Mouse (Mus musculus): ENCODE measurements around the gene Brpf3. TPM values are rescaled to one million over a fixed set of nuclear protein-coding genes. Genes with fewer than 3 reads are reported as not detected.

The Brpf3 gene
- total and polyA plus RNA-seq, 3 experiments: 3.4 to 87.3 (median 30.9) TPM

DNA sequence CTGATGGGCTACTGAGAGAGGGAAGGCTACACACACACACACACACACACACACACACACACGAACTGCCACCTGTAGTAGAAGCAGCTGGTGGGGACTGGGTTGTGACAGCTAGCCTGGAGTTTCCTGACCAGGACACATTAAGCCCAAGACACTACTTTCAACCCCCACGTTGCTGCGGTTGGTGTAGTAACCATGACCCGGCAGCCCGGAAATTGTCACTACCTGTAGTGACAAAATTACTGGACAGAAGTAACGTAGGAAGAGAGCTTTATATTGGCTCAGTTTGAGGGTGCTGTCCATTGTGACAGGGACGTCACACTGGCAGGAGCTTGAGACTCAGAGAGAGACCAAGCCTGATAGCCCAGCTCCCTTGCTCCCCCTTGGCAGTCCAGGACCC is 71.4 kb downstream of the Brpf3 start:
- no peak for ATAC-seq (ENCODE audit: extremely low read depth, insufficient number of reproducible peaks, low FRiP score, poor library complexity, severe bottlenecking)
- DNase-seq (ENCODE audit: low spot score): no peak
- H3K4me3 ChIP-seq (ENCODE audit: low read depth, low read length): no peak overlapping the region
- no peaks in the 10 kb centered on the region for H3K9me3 ChIP-seq (replicated peaks)
- H3K27me3 ChIP-seq (ENCODE audit: insufficient read depth, low read length): peaks cover 29% of the 10 kb centered on the region
- no peaks in the 10 kb centered on the region for H3K36me3 ChIP-seq (replicated peaks)
- TF ChIP-seq POLR2AphosphoS5 (IDR thresholded peaks at IDR 0.05; ENCODE audit: insufficient replicate concordance, low read depth, low read length): no peak
- TF ChIP-seq TAL1 (conservative IDR thresholded peaks at IDR 0.05; ENCODE audit: low read depth, low read length): no peak
- no peak for TF ChIP-seq CTCF (IDR thresholded peaks at IDR 0.05; ENCODE audit: low read depth, low read length)
- no peak for TF ChIP-seq GATA1 (IDR thresholded peaks at IDR 0.05; ENCODE audit: borderline replicate concordance, low read length)
- no peak for TF ChIP-seq GATA2 (IDR thresholded peaks at IDR 0.05; ENCODE audit: borderline replicate concordance, low read depth, low read length)
- H3K4me1 ChIP-seq (ENCODE audit: insufficient read depth, low read depth, low read length): 0 out of 2 replicates have a peak, but pooled peaks cover 4% of the 10 kb centered on the region

GRCm38 (mm10) chr17:28874216-28874615 is 73.3 kb downstream of the Brpf3 start:
- no peaks in the 10 kb centered on the region for H3K36me3 ChIP-seq (replicated peaks)
- ATAC-seq (ENCODE audit: extremely low read depth, insufficient number of reproducible peaks, low FRiP score, poor library complexity, severe bottlenecking) (no peak), DNase-seq (ENCODE audit: low spot score) (no peak)
- H3K4me1 ChIP-seq (ENCODE audit: insufficient read depth, low read depth, low read length): 0 out of 2 replicates have a peak, but pooled peaks cover 4% of the 10 kb centered on the region
- TF ChIP-seq GATA2 (IDR thresholded peaks at IDR 0.05; ENCODE audit: borderline replicate concordance, low read depth, low read length) (no peak), GATA1 (IDR thresholded peaks at IDR 0.05; ENCODE audit: borderline replicate concordance, low read length) (no peak), TAL1 (conservative IDR thresholded peaks at IDR 0.05; ENCODE audit: low read depth, low read length) (no peak), CTCF (IDR thresholded peaks at IDR 0.05; ENCODE audit: low read depth, low read length) (no peak), POLR2AphosphoS5 (IDR thresholded peaks at IDR 0.05; ENCODE audit: insufficient replicate concordance, low read depth, low read length) (no peak)
- H3K9me3 ChIP-seq (replicated peaks): no peaks in the 10 kb centered on the region
- H3K4me3 ChIP-seq (ENCODE audit: low read depth, low read length): no peak overlapping the region
- H3K27me3 ChIP-seq (ENCODE audit: insufficient read depth, low read length): peaks cover 29% of the 10 kb centered on the region

GRCm38 (mm10) chr17:28874825-28875224 is 73.9 kb downstream of the Brpf3 start:
- no peak overlapping the region for H3K4me3 ChIP-seq (ENCODE audit: low read depth, low read length)
- H3K4me1 ChIP-seq (ENCODE audit: insufficient read depth, low read depth, low read length): 0 out of 2 replicates have a peak, but pooled peaks cover 4% of the 10 kb centered on the region
- ATAC-seq (ENCODE audit: extremely low read depth, insufficient number of reproducible peaks, low FRiP score, poor library complexity, severe bottlenecking) (no peak), DNase-seq (ENCODE audit: low spot score) (no peak)
- no peak for TF ChIP-seq POLR2AphosphoS5 (IDR thresholded peaks at IDR 0.05; ENCODE audit: insufficient replicate concordance, low read depth, low read length)
- no peak for TF ChIP-seq GATA2 (IDR thresholded peaks at IDR 0.05; ENCODE audit: borderline replicate concordance, low read depth, low read length)
- TF ChIP-seq TAL1 (conservative IDR thresholded peaks at IDR 0.05; ENCODE audit: low read depth, low read length): no peak
- TF ChIP-seq CTCF (IDR thresholded peaks at IDR 0.05; ENCODE audit: low read depth, low read length): no peak
- TF ChIP-seq GATA1 (IDR thresholded peaks at IDR 0.05; ENCODE audit: borderline replicate concordance, low read length): no peak
- peaks cover 24% of the 10 kb centered on the region for H3K27me3 ChIP-seq (ENCODE audit: insufficient read depth, low read length)
- H3K9me3 ChIP-seq (replicated peaks): no peaks in the 10 kb centered on the region
- no peaks in the 10 kb centered on the region for H3K36me3 ChIP-seq (replicated peaks)

DNA sequence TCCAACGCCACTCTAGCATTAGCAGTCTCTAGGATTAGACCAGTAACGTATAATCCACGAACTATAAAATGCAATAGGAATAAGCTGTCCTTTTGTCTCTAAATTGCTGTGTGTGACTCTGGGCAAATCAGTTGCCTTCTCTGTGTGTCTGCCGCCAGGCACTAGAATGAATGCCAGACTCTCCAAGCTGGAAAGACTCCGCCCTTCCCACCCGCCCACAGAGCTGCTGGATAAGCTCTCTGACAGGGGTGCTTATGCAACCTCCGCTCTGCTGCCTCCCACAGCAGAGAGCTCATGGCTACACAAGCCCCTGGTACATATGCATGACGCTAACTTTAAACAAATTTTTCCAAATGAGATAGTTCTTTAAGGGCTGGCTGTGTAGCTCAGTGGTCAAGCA is 74.4 kb downstream of the Brpf3 start:
- no peak for DNase-seq (ENCODE audit: low spot score)
- ATAC-seq (ENCODE audit: extremely low read depth, insufficient number of reproducible peaks, low FRiP score, poor library complexity, severe bottlenecking): no peak

GRCm38 (mm10) chr17:28876331-28876730 is 75.4 kb downstream of the Brpf3 start:
- H3K36me3 ChIP-seq (replicated peaks): no peaks in the 10 kb centered on the region
- H3K4me1 ChIP-seq (ENCODE audit: insufficient read depth, low read depth, low read length): peaks cover 9% of the 10 kb centered on the region; the same call in 1 of the 2 replicates
- no peak for TF ChIP-seq POLR2AphosphoS5 (IDR thresholded peaks at IDR 0.05; ENCODE audit: insufficient replicate concordance, low read depth, low read length)
- TF ChIP-seq TAL1 (conservative IDR thresholded peaks at IDR 0.05; ENCODE audit: low read depth, low read length): no peak
- TF ChIP-seq GATA2 (IDR thresholded peaks at IDR 0.05; ENCODE audit: borderline replicate concordance, low read depth, low read length): no peak
- TF ChIP-seq GATA1 (IDR thresholded peaks at IDR 0.05; ENCODE audit: borderline replicate concordance, low read length): no peak
- no peak for TF ChIP-seq CTCF (IDR thresholded peaks at IDR 0.05; ENCODE audit: low read depth, low read length)
- DNase-seq (ENCODE audit: low spot score) (no peak), ATAC-seq (ENCODE audit: extremely low read depth, insufficient number of reproducible peaks, low FRiP score, poor library complexity, severe bottlenecking) (no peak)
- no peaks in the 10 kb centered on the region for H3K9me3 ChIP-seq (replicated peaks)
- H3K4me3 ChIP-seq (ENCODE audit: low read depth, low read length): no peak overlapping the region
- peaks cover 27% of the 10 kb centered on the region for H3K27me3 ChIP-seq (ENCODE audit: insufficient read depth, low read length)

More for the DNA sequence above, 74.4 kb downstream of the Brpf3 start:
- TF ChIP-seq GATA2 (IDR thresholded peaks at IDR 0.05; ENCODE audit: borderline replicate concordance, low read depth, low read length) (no peak), CTCF (IDR thresholded peaks at IDR 0.05; ENCODE audit: low read depth, low read length) (no peak), GATA1 (IDR thresholded peaks at IDR 0.05; ENCODE audit: borderline replicate concordance, low read length) (no peak), POLR2AphosphoS5 (IDR thresholded peaks at IDR 0.05; ENCODE audit: insufficient replicate concordance, low read depth, low read length) (no peak), TAL1 (conservative IDR thresholded peaks at IDR 0.05; ENCODE audit: low read depth, low read length) (no peak)
- Histone ChIP-seq H3K36me3 (replicated peaks) (no peaks in the 10 kb centered on the region), H3K4me3 (ENCODE audit: low read depth, low read length) (no peak overlapping the region), H3K27me3 (ENCODE audit: insufficient read depth, low read length) (peaks cover 26% of the 10 kb centered on the region), H3K9me3 (replicated peaks) (no peaks in the 10 kb centered on the region), H3K4me1 (ENCODE audit: insufficient read depth, low read depth, low read length) (peaks cover 9% of the 10 kb centered on the region; the same call in 1 of the 2 replicates)

DNA sequence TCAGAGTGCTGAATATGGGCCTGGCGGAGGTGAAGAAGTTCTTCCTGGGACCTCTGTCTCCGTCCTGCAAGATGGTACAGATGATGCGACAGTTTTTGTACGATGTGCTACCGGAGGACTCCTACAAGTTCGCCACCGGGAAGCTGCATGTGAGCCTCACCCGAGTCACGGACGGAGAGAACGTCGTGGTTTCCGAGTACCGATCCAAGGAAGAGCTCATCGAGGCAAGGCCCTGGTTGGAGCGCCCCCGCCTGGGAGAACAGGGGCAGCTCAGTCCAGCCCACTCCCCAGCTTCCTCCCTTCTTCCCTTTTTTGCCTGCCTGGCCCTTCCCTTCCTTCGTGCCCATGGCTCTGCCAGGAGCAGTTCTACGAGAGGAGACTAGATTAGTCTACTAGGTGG is 75.9 kb downstream of the Brpf3 start:
- Histone ChIP-seq H3K9me3 (replicated peaks) (no peaks in the 10 kb centered on the region), H3K27me3 (ENCODE audit: insufficient read depth, low read length) (peaks cover 27% of the 10 kb centered on the region), H3K4me1 (ENCODE audit: insufficient read depth, low read depth, low read length) (peaks cover 9% of the 10 kb centered on the region; the same call in 1 of the 2 replicates), H3K36me3 (replicated peaks) (no peaks in the 10 kb centered on the region), H3K4me3 (ENCODE audit: low read depth, low read length) (no peak overlapping the region)
- DNase-seq (ENCODE audit: low spot score) (no peak), ATAC-seq (ENCODE audit: extremely low read depth, insufficient number of reproducible peaks, low FRiP score, poor library complexity, severe bottlenecking) (no peak)
- TF ChIP-seq TAL1 (conservative IDR thresholded peaks at IDR 0.05; ENCODE audit: low read depth, low read length): no peak
- TF ChIP-seq GATA2 (IDR thresholded peaks at IDR 0.05; ENCODE audit: borderline replicate concordance, low read depth, low read length): no peak
- no peak for TF ChIP-seq CTCF (IDR thresholded peaks at IDR 0.05; ENCODE audit: low read depth, low read length)
- TF ChIP-seq POLR2AphosphoS5 (IDR thresholded peaks at IDR 0.05; ENCODE audit: insufficient replicate concordance, low read depth, low read length): no peak
- no peak for TF ChIP-seq GATA1 (IDR thresholded peaks at IDR 0.05; ENCODE audit: borderline replicate concordance, low read length)
